Mouse (Mus musculus): Measurements from ENCODE around the gene Nuak1.

DNA sequence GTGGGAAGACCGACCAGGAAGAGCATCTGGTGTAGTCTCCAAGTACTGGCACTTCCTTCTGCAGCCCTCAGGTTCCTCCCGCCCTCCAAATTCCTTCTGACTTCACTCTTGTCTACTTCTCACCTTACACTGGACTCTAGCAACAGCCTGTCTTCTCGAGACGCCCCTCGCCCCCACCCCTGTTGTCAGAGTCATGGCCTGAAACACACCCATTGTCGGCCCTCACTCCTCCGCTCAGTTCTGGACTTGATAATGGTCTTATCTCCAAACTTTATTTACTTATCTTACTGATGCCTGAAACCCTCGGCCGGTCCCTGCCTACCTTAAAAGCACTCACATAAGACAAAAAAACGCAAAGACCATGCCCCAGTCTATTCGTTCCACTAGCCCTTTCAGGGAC is 1.4 kb upstream of the Nuak1 start:
- no peak for TF ChIP-seq POLR2A (IDR thresholded peaks at IDR 0.05; ENCODE audit: borderline replicate concordance, control insufficient read depth, low read depth, low read length)
- TF ChIP-seq CTCF (IDR thresholded peaks at IDR 0.05; ENCODE audit: control insufficient read depth, insufficient read depth, low read length), result no peak
